Mouse (Mus musculus) adipocyte (in vitro differentiated cells): ENCODE data around the gene Ptpn6.

ENCODE experiments used
- DNase-seq: peaks from one replicate; pipeline ENCODE4 v3.0.0-alpha.2; 2016; ENCODE audit warnings: low spot score

Ptpn6 gene

DNA sequence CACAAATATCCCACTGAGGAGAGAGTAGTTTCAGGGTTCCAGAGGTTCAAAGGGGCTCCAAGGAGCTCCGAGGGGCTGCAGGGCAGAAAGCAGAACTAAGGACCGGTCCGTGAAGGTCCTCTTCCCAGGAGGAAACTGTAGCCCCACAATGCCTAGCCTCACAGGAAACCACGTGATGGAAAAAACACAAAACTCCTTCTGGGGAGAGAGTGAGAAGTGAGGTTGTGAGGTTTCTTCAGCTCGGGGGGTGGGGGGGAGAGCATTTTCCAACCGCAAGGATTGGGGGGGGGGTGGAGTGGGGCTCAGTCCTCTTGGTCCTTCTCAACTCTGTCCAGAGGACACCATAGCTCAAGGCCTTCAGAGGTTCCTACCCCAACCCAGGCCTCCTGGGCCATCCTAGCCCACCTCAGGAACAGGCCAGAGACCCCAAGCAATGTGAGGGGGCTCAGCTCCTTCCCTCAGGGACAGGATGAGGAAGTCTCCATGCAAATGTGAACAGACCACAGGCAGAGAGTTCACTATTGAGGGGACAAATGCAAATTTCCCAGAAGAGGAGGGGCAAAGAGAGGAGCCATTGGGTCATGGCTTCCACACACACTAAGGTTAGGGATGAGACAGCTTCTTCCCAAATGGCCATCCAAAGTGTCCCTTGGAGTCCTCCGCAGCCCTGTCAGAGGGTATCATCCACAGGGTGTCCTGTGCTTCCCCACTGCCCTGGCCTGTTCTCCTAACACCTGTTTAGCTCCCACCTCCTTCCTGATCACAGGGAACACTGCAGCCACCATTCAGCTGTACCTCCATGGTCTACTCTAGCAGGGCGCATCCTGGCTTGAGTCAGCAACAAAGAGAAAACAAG is 8.4 kb downstream of the Ptpn6 start:
- no peak for DNase-seq

DNA sequence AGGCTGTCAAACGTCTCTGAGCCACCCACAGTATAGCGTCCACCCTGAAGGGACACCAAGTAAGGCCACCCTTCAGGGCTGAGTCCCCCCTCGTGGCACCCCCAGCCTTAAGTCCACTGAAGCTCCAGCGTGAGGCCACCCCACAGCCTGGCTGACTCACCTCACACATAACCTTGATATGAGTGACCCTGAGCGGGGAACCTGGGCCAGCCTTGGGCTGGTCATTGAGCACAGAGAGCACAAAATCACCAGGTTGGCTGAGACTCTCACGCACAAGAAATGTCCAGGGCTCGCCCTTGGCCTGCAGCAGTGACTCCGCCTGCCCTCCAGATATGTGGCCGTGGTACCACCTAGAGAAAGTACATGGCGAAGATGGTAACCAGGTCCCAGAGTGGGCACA is 9.9 kb downstream of the Ptpn6 start:
- no peak for DNase-seq

DNA sequence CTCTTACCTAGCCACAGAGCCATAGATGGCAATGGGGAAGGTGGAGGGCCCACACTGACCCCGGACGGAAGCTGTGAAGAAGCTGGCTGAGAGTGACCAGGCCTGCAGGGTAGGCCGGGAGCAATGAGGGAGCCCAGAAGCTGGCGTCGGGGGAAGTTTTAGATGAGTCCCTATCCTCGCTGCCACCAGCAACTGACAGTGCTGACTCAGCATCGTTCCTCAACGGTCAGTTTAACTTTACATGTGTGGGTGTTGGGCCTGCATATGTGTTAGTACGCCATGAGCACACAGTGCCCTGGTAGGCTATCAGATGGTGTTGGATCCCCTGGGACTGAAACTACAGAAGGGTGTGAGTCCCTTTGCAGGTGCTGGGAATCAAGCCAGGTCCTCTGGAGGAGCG is 14.0 kb downstream of the Ptpn6 start:
- DNase-seq = no peak

DNA sequence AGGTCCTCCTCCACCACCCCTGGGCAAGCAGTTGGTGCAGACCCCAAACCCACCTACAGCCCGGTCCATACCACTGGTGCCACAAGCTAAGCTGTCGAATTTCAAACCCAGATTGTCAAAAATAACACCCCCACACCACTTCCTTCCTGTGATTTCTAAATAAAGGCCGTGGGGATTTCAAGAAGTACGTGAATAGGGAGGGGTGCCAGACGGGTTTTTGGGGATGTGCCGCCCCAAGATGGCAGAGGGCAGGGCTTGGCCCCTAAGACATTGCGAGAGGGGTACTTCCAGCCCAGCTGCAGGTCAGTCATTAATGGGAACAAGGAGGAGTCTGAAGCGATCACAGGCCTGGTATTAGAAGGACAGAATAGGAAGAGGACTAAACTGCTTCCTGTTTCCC is 15.0 kb downstream of the Ptpn6 start:
- no peak for DNase-seq

DNA sequence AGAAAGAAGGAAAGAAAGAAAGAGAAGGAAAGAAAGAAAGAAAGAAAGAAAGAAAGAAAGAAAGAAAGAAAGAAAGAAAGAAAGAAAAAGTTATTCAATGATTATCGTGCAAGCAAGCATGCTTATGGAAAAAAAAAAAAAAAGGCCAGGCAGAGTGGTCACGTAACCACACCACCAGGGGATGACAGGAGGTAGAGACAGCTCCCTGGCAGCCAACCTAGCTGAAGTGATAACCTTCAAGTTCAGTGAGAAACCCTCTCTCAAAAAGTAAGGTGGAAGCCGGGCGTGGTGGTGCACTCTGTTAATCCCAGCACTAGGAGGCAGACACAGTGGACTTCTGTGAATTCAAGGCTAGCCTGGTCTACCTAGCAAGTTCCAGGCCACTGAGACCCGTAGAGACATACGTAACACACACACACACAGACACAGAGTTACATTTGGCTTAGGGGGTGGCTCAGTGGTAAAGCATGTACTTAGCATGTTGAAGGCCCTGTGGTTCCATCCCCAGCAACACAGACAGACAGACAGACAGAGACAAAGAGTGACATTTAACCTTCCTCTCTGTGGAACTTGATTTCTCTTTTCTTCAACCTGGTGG is 15.5 kb downstream of the Ptpn6 start:
- DNase-seq = no peak

DNA sequence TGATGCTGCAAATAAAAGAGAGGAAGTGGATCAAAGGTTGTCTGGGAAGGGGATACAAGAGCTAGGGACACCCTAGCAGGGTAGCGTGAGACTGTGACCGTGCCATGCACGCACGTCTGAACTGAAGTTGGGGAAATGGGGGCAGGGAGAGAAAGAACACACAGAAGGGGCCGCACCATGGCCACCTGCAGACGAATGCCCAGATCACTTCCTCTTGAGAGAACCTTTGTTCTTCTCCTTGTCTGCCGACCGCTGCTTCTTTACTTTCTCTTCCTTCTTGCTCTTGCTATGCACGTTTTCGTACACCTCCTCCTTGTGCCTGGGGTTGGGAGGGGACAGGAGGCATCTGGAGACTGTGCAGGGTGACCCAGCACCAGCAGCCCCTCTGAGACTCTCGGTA is 17.6 kb downstream of the Ptpn6 start:
- DNase-seq = no peak

DNA sequence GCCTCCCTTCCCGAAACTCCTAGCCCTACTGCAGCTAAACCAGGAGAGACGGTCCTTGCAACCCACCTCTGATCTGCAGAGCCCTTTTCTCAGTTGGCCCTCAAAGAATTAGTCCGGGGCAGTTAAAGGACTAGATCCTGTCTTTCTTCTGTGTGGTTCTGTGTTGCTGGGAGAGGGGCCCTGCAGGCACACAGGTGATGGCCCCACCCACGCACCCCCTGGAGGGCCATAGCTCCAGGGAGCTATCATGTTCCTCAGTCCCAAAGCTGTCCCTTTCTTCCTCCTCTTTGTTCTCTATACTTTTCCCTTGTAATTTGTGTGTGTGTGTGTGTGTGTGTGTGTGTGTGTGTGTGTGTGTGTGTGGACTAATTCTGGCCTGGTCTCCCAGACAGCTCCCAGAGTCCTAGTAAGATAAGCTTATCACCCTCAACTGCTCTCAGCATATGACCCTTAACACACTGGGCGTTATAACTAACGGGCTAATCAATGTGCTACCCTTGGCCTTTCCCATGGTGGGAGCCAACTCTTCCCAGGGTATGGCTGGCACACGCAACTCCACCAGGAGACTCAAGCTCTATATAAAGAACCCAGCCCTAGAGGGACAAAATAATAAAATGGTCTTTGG is 19.0 kb downstream of the Ptpn6 start:
- DNase-seq = no peak

DNA sequence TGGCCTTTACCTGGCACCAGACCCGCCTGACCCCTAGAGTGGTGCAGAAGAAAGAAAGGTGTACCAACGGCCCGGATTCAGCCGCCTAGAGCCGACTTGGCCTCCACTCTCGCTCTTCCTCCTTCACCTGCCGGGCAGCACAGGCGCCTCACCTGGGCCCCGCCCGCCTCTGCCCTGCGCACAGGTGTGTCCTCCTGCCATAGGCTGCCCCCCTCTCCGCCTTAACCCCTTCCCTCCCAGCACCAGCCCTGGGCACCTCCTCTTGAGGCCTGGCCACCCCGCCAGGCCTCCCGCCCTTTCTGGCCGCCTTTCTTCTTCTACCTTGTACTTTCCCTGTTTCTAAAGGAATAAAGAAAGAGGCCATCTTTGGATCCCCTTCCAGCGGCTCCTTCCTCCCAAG is 19.8 kb downstream of the Ptpn6 start:
- no peak for DNase-seq

DNA sequence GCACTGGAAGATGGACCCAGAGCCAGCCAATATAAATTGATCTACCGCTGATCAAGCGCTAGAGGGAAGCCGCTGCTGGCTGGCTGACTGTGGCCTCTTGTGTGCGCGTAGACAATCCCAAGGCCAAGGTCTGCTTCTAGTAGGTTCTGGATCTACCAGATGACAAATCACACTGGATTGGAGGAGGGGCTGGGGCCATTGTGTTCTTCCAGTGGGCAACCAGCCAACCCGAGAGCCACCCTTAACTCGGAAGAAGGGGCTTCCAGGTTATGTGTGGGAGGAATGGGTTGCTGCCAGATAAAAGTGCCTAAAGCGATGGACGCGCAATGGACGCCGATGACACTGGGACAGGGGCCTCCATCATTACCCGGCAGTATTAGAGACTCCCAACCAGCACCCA is 20.5 kb downstream of the Ptpn6 start:
- DNase-seq = no peak

DNA sequence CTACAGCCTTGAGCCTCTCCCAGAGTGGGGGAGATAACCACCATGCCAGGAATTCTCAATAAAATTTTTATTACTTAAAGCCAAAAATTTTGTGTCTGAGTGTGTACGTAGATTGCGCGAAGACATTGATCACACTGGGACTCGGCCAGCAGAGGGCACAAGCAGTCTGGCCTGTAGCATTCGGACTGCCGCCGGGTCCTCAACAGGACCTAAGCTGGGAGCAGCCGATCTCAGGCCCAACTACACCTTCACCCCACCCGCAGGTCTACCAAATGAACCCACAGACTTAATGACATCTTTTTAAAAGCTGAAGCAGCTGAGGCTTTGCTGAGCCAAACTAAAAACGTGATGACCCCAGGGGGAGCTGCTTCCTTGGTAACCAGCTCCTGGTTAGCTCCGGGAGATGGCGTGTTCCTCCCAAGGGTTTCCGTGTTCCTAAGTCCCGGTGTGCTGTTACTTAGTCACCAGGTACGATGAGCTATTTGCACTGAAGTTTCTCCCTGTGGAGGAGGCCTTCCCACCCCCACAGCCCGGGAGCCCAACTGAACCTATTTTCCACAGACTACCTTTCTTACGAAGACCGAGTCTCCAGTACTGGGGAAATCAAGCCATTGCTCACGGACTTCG is 21.5 kb downstream of the Ptpn6 start:
- peak; percentile 59 for DNase-seq

DNA sequence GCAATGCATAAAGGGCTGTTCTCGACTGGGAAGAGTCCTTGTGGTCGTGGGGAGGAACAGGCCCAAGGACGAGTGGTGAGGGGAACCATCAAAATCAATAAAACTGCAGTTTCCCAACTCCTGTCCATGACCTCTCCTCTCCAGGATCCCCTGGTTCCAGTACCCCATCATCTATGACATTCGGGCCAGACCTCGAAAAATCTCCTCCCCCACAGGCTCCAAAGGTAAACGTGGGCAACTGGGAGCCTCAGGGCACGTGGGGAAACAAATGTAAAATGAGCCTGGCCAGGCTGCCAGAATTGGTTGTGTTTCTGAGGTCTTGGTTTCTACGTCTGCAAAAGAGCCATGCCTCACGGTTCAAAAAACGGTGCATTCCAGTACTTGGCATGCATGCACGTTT is 25.6 kb downstream of the Ptpn6 start:
- DNase-seq = no peak

DNA sequence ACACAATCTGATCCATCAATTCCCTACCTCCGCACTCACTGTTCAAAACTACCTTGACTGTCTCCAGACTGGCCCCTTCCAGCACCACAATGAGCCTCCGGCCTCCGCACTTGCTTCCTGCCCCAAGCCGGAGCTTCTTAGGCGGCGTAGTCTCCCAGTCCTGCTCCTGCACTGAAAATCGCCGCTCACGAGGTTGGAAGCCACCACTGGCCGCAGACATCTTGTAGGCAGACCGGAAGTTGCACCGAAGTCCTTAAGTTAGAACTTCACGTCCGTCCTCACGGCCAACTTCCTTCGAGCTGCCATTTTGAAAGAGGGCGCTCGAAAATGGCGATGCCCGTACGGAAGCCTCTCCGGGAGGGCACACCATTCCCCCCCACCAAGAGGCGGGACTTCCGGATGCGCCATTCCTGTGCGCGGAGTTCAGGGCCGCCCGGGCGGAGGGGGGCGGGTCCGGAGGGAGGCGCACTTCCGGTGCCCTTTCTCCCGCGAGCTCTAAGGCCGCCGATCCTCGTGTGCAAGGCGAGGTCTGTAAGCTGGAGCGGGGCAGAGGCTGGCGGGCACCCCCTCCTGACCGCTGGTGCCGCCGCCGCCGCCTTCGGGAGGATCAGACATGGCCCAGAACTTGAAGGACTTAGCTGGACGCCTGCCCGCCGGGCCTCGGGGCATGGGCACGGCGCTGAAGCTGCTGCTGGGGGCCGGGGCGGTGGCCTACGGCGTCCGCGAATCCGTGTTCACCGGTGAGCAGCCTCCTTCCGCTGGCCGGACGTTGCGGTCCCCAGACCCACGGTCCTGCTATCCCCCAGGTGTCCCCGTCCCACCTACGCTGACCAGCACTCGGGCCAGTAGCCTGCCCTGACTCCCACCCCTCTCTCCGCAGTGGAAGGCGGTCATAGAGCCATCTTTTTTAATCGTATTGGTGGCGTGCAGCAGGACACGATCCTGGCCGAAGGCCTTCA is 26.4 kb downstream of the Ptpn6 start, which contains the start of the genes Emg1 and Phb2:
Emg1 (minus strand) TSS at position 355 of the 959 bp plus-strand sequence.
Phb2 (plus strand) TSS at position 513 of the 959 bp plus-strand sequence.
- peak; percentile 100 for DNase-seq

DNA sequence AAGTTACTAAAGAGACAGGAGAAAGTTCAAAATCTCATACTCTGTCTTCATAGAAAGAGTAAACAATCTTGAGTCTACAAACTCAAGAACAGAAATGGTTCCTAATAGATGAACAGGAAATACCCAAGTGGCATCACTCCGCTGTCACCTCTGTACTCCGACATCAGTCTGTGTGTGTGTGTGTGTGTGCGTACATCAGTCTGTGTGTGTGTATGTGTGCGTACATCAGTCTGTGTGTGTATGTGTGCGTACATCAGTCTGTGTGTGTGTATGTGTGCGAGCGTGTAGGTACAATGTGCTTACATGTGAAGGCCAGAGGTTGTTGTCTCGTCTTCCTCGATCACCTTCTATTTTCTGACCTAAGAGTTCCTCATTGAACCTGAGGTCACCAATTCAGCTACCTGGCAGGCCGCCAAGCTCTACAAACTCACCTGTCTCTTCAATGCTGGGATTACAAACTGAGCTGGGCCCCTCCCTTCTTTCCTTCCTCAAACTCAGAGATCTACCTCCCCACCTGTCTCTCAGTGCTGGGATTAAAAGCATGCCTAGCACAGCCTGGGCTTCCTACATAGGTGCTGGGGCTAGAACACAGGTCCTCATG is 30.1 kb downstream of the Ptpn6 start:
- DNase-seq = no peak

DNA sequence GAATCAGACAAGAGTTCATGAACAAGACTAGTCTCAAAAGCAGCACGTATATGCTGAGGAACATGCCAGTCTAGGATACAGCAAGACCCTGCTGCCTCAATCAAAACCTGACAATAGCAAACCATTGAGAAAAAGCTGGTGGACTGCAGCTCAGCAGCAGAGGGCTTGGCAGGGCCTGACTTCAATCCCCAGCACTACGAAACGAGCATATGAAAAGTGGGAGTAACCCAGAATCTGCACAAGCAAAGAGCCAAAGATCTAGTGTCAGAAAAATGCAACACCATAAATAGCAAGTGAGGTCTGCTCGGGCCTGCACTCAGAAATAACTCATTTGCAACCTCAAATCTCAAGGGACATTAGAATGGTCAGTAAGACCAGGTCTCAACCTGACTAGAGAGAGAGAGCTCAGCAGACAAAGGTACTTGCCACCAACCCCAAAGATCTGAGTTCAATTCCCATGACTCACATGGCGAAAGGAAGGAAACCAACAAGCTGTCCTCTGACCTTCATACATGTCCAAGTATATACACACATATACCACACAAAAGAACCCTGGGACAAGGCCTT is 32.4 kb downstream of the Ptpn6 start:
- DNase-seq = peak; percentile 48

DNA sequence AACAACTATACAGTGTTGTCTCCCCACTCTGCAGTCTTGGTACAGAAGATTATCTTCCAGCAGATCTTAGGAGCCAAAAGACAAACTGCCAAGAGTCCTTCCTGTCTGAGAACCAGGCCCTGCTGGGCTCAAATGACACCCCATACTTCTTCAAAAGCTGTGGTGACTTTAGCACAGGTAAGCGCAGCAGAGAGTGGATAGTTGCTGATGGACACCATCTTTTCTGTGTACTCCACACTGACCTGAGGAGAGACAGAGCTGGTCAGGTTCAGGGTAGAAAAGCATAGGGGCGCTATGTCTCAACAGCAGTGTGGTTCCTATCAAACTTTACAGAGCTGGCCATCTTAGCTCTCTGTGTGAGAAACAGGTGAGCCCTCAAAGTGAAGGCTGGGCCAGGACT is 34.1 kb downstream of the Ptpn6 start:
- DNase-seq = no peak

DNA sequence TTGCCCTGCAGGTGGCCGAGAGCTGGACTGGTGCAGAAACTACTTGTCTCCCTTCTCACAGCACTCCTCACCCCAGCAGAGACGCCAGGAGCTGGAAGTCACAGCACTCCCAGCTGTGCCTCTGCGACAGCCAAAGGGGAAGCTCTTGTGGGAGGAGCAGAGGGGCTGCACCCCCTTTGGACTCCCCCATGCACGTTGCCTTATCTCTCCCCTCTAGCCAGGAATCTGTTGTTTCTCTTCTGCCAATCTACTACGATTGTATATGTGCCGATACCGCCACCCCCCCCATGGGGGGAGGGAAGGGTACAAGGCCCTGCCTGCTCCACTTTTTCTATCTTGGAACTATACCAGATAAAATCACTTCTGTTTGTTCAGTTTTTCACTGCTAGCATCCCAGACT is 34.7 kb downstream of the Ptpn6 start:
- no peak for DNase-seq

DNA sequence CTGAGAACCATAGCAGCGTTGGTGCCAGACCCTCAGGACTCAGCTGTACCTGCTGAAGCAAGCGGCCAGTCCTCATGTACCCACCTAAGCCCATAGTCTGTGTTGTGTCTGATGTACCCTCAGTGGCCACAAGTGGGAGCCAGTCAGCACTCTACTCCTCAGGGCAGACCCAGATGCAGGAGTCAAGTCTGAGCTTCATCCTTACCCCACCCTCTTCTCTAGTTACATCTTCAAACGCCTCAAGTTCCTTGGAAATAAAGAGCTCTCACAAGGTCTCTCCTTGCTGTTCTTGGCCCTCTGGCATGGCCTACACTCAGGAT is 35.8 kb downstream of the Ptpn6 start:
- DNase-seq = peak; percentile 74

DNA sequence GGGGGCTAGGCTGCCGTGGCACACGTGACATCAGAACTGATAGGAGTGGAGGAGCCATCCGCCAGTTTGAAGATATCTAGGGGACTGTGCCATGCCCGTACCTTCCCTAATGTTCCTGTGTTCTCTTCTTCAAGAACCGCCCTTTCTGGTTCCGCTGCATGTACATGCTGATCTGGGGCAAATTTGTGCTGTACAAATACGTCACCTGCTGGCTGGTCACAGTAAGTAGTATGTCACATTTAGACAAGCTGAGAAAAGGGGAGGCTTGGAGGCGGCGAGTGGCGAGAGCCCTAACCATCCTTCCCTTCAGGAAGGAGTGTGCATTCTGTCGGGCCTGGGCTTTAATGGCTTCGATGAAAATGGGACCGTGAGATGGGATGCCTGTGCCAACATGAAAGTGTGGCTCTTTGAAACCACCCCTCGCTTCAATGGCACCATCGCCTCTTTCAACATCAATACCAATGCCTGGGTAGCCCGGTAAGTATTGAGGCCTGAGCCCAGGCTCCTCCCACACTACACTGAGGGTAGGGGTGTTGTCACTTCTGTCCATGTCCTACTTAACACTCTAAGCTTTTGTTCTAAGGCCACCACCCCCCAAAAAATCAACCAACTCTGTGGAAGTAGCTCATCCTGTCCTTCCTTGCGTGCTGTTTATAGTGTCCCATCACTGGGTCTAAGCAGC is 36.3 kb downstream of the Ptpn6 start:
- no peak for DNase-seq

DNA sequence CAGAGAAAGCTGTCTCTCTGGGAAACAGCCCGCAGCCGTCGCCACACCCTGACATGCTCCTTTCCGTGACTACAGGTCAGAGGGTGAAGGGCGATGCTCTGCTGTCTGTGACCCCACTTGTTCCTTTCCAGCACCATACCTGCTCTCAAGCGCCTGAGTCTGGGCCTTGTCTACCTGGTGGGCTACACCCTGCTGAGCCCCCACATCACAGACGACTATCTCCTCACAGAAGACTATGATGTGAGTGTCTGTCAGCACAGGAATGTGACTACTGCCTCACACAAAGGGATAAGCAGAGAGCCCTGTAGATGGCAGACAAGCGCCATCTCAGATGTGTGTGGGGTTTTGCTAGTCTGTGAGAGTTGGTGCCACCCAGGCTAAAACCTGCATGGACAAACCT is 37.2 kb downstream of the Ptpn6 start:
- no peak for DNase-seq

DNA sequence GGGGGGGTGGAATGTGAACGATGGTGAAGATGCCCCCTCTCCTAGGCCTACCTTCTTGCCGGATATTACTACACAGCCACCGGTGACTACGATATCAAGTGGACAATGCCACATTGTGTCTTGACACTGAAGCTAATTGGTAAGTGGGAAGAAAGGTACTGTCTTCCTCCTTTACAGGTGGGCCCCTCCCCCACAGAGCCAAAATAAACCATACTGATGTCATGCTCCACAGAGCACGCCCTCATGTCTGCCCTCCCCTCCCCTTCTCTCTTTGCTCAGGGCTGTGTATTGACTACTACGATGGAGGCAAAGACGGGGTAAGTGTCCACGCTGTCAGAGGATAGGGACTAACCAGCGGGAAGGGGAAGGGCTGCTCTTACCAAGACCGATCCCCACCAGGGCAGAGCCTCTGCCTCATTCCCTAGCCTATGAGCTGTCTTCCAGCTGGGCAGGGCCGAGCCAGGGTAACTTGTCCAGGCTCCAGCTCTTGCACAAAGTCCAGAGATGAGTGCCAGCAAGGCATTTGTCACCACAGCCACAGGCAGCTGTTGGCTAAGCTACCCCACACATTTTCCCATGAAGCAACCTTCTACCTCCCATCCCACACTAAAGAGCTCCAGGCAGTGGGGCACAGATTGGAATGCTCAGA is 38.4 kb downstream of the Ptpn6 start:
- peak; percentile 99 for DNase-seq
